Mouse (Mus musculus) megakaryocyte, embryonic 14.5 days (primary cell): ENCODE data around the gene Grin2b.

Source experiments
- FLI1 ChIP-seq: IDR thresholded peaks from 2 replicates; pipeline ENCODE4 v1.6.1; 2012; ENCODE audit warnings: low read length, inconsistent platforms, mixed read lengths
- GATA1 ChIP-seq: IDR thresholded peaks from 3 replicates; pipeline ENCODE4 v1.6.1; 2012; ENCODE audit warnings: mixed read lengths, low read length, inconsistent platforms, borderline replicate concordance

- no peak for TF ChIP-seq FLI1
- TF ChIP-seq GATA1 = no peak
Observed at GRCm38 (mm10) chr6:136008120-136008519, 165.2 kb downstream of the Grin2b start.
